25 mouse cellular contexts compared by ENCODE assay signal in the genomic region with DNA sequence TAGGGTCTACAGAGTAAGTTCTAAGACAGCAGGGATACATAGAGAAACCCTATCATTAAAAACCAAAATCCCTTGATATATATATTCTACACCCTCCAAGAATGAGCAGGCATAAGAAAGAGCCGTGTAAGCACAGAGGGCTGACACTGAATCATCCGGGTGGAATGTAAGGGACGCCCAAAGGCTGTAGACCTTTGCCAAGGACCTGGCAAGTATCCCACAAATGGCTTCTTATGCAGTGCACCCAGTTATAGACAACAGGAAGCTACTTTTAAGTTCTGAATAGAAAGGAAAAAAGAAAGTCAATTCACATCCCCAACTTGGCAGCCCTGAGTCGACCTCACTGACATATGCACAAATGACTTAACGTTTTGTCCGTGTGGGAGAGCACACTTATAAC. TPM values are rescaled to one million over a fixed set of nuclear protein-coding genes. Genes with fewer than 3 reads are reported as not detected.
DNase-seq lines count a peak whose midpoint lies in the region; ATAC-seq and TF ChIP-seq lines count a peak whose summit lies in the region.
"Had no signal": no experiment of that assay in that cellular context is flagged by ENCODE, and none has a peak within 500 bp of the region (broad histone marks: within the 10 kb centered on the region; RNA-seq: fewer than 3 reads in every experiment).

No protein-coding gene starts in this region.

- H3K9ac ChIP-seq in intestine, embryonic 15.5 days, result no peak overlapping the region
- H3K9ac ChIP-seq: embryonic facial prominence, embryonic 12.5 days; heart, embryonic 15.5 days; hindbrain, embryonic 13.5 days; kidney, embryonic 15.5 days had no signal

- H3K4me3 ChIP-seq in embryonic fibroblast, embryonic 13.5 days (ENCODE audit: insufficient read depth, low read length), result no peak overlapping the region
- H3K4me3 ChIP-seq in intestine, embryonic 15.5 days (replicated peaks), result no peak overlapping the region
- H3K4me3 ChIP-seq: embryonic facial prominence, embryonic 12.5 days; forebrain, embryonic 10.5 days; heart, adult 2 months; heart, embryonic 15.5 days; hindbrain, embryonic 13.5 days; kidney, embryonic 15.5 days had no signal

- H3K36me3 ChIP-seq in intestine, embryonic 15.5 days, result peaks cover 45% of the 10 kb centered on the region

- H3K27me3 ChIP-seq in intestine, embryonic 15.5 days (replicated peaks), result no peaks in the 10 kb centered on the region
- H3K27me3 ChIP-seq: embryonic facial prominence, embryonic 12.5 days; heart, embryonic 15.5 days; hindbrain, embryonic 13.5 days; kidney, embryonic 15.5 days had no signal

- DNase-seq in adrenal gland, postnatal 25 days, result peak; percentile 24
- no peak for DNase-seq in adrenal gland, postnatal 10 days
- peak; percentile 16 for DNase-seq in Muller cell, postnatal 12 days (ENCODE audit: inconsistent ontology term)
- DNase-seq in layer of hippocampus, postnatal 36 days, result no peak
- no peak for DNase-seq in urinary bladder, postnatal 10 days (ENCODE audit: low spot score)
- DNase-seq: B cell, adult 2 months; cerebellum, adult 11 months; cerebellum, adult 9-10 months; cerebellum, postnatal 25 days; gastrocnemius, postnatal 36 days; heart, adult 2 months; heart, postnatal 14 days; kidney, adult 18-20 months had no signal

- H3K27ac ChIP-seq in embryonic fibroblast, embryonic 13.5 days (ENCODE audit: insufficient read depth, low read length), result peak overlapping the region; percentile 83
- no peak overlapping the region for H3K27ac ChIP-seq in intestine, embryonic 15.5 days
- H3K27ac ChIP-seq: embryonic facial prominence, embryonic 12.5 days; forebrain, embryonic 10.5 days; heart, adult 2 months; heart, embryonic 15.5 days; hindbrain, embryonic 13.5 days; hindbrain, postnatal 0 days; kidney, embryonic 15.5 days had no signal

- WGBS in intestine, embryonic 15.5 days, result 88% methylated on average over 6 of the region's 6 CpGs

- no peak overlapping the region for H3K4me2 ChIP-seq in intestine, embryonic 15.5 days (replicated peaks)
- H3K4me2 ChIP-seq: embryonic facial prominence, embryonic 12.5 days; heart, embryonic 11.5 days; heart, embryonic 15.5 days; hindbrain, embryonic 13.5 days; kidney, embryonic 15.5 days had no signal

- peaks cover 7% of the 10 kb centered on the region for H3K4me1 ChIP-seq in embryonic fibroblast, embryonic 13.5 days (ENCODE audit: control insufficient read depth, insufficient read depth, low read length)
- no peaks in the 10 kb centered on the region for H3K4me1 ChIP-seq in intestine, embryonic 15.5 days (replicated peaks)
- H3K4me1 ChIP-seq: embryonic facial prominence, embryonic 12.5 days; forebrain, embryonic 10.5 days; heart, embryonic 15.5 days; hindbrain, embryonic 13.5 days; kidney, embryonic 15.5 days had no signal

- TF ChIP-seq CTCF in embryonic fibroblast, embryonic 13.5 days (IDR thresholded peaks at IDR 0.05; ENCODE audit: borderline replicate concordance, insufficient read depth, low read length), result no peak

- TF ChIP-seq POLR2A in embryonic fibroblast, embryonic 13.5 days (IDR thresholded peaks at IDR 0.05; ENCODE audit: low read depth, low read length), result no peak

- no peak for ATAC-seq in intestine, embryonic 15.5 days
- ATAC-seq: CD4-positive, CD25-positive, alpha-beta regulatory T cell, adult 4 months; forebrain, embryonic 14.5 days; hindbrain, postnatal 0 days had no signal

- no peaks in the 10 kb centered on the region for H3K9me3 ChIP-seq in intestine, embryonic 15.5 days
- H3K9me3 ChIP-seq: embryonic facial prominence, embryonic 12.5 days; forebrain, embryonic 10.5 days; G1E; heart, embryonic 15.5 days; hindbrain, embryonic 13.5 days; kidney, embryonic 15.5 days had no signal

RNA-seq across cellular contexts. Expression of gene Polr3a, which starts 18.1 kb away (rescaled TPM):
- 24.0 and 25.1 TPM in 2 replicates for total RNA-seq in adrenal gland, postnatal 25 days (2021)
- total RNA-seq in adrenal gland, postnatal 10 days (2021), result 10 to 100 TPM; 17.9 to 21.4 TPM
- 17.5 and 17.6 TPM in 2 replicates for polyA plus RNA-seq in embryonic fibroblast, embryonic 13.5 days (2011; ENCODE audit: insufficient read length, low read depth, missing spikeins)
- 14.0 and 15.4 TPM in 2 replicates for polyA plus RNA-seq in intestine, embryonic 15.5 days (2015; fragmentation: Nextera tagmentation; extraction: Ambion mirVana)
- total RNA-seq in layer of hippocampus, postnatal 36 days (2021), result 10 to 100 TPM; 36.5 to 40.0 TPM

RNA-seq across cellular contexts. Expression of gene Rps24, which starts 18.1 kb away (rescaled TPM):
- total RNA-seq in adrenal gland, postnatal 25 days (2021), result 1,410 and 1,697 TPM in 2 replicates
- 1,000 to 10,000 TPM; 1,547 to 1,559 TPM for total RNA-seq in adrenal gland, postnatal 10 days (2021)
- polyA plus RNA-seq in embryonic fibroblast, embryonic 13.5 days (2011; ENCODE audit: insufficient read length, low read depth, missing spikeins), result 2,821 and 2,984 TPM in 2 replicates
- 852 and 1,015 TPM in 2 replicates for polyA plus RNA-seq in intestine, embryonic 15.5 days (2015; fragmentation: Nextera tagmentation; extraction: Ambion mirVana)
- total RNA-seq in layer of hippocampus, postnatal 36 days (2021), result 100 to 1,000 TPM; 752 to 770 TPM

Comparison
In these comparisons a context has a peak if more than half of its experiments do, and no peak if none do; other contexts are left out.
1. DNase-seq: peak in adrenal gland, postnatal 25 days (single experiment) and Muller cell, postnatal 12 days (single experiment); none in adrenal gland, postnatal 10 days (single experiment), layer of hippocampus, postnatal 36 days (0 of 2) and urinary bladder, postnatal 10 days (single experiment).